Mouse (Mus musculus): ENCODE data around the gene Ifnlr1. TPM values are rescaled to one million over a fixed set of nuclear protein-coding genes. Genes with fewer than 3 reads are reported as not detected.
A peak's percentile ranks its signal among the peaks of the same experiment; 100 is the strongest.

Gene Ifnlr1
- polyA plus RNA-seq, 1 experiment from 2014 or later = 0.65 TPM

GRCm38 (mm10) chr4:135664656-135665055 is 21.4 kb upstream of the Ifnlr1 start:
- no peak for ATAC-seq (ENCODE audit: low FRiP score)
- no peak overlapping the region for H3K4me2 ChIP-seq (replicated peaks)
- H3K4me3 ChIP-seq = no peak overlapping the region
- H3K4me1 ChIP-seq = no peaks in the 10 kb centered on the region
- H3K27me3 ChIP-seq = 0 out of 2 replicates have a peak, but pooled peaks cover 6% of the 10 kb centered on the region
- no peak overlapping the region for H3K9ac ChIP-seq
- no peak overlapping the region for H3K27ac ChIP-seq
- H3K36me3 ChIP-seq = no peaks in the 10 kb centered on the region
- no peaks in the 10 kb centered on the region for H3K9me3 ChIP-seq (replicated peaks)
- 88% methylated on average over 6 of the region's 6 CpGs for WGBS

GRCm38 (mm10) chr4:135666192-135666975 is 19.7 kb upstream of the Ifnlr1 start:
- Histone ChIP-seq H3K9ac (no peak overlapping the region), H3K4me1 (no peaks in the 10 kb centered on the region), H3K9me3 (replicated peaks) (no peaks in the 10 kb centered on the region), H3K27me3 (0 out of 2 replicates have a peak, but pooled peaks cover 6% of the 10 kb centered on the region), H3K27ac (no peak overlapping the region), H3K4me2 (replicated peaks) (no peak overlapping the region), H3K36me3 (no peaks in the 10 kb centered on the region), H3K4me3 (no peak overlapping the region)
- no peak for ATAC-seq (ENCODE audit: low FRiP score)
- 61% methylated on average over 17 of the region's 17 CpGs for WGBS

- Histone ChIP-seq H3K4me3 (no peak overlapping the region), H3K4me1 (no peaks in the 10 kb centered on the region), H3K36me3 (no peaks in the 10 kb centered on the region), H3K9me3 (replicated peaks) (no peaks in the 10 kb centered on the region), H3K27me3 (0 out of 2 replicates have a peak, but pooled peaks cover 6% of the 10 kb centered on the region), H3K4me2 (replicated peaks) (peak overlapping the region; percentile 30; the same call in 1 of the 2 replicates), H3K27ac (no peak overlapping the region), H3K9ac (no peak overlapping the region)
- no peak for ATAC-seq (ENCODE audit: low FRiP score)
- 16% methylated on average over 16 of the region's 16 CpGs for WGBS
Observed at GRCm38 (mm10) chr4:135667266-135667844, 18.7 kb upstream of the Ifnlr1 start.

GRCm38 (mm10) chr4:135673507-135673906 is 12.6 kb upstream of the Ifnlr1 start:
- Histone ChIP-seq H3K4me3 (no peak overlapping the region), H3K9ac (no peak overlapping the region), H3K27me3 (no peaks in the 10 kb centered on the region), H3K9me3 (replicated peaks) (no peaks in the 10 kb centered on the region), H3K36me3 (no peaks in the 10 kb centered on the region), H3K4me1 (peaks cover 7% of the 10 kb centered on the region), H3K27ac (no peak overlapping the region), H3K4me2 (replicated peaks) (no peak overlapping the region)
- 80% methylated on average over 3 of the region's 3 CpGs for WGBS
- ATAC-seq (ENCODE audit: low FRiP score) = no peak

- no peaks in the 10 kb centered on the region for H3K9me3 ChIP-seq (replicated peaks)
- no peak overlapping the region for H3K4me3 ChIP-seq
- WGBS = 65% methylated on average over 9 of the region's 9 CpGs
- no peak overlapping the region for H3K4me2 ChIP-seq (replicated peaks)
- no peak overlapping the region for H3K9ac ChIP-seq
- H3K4me1 ChIP-seq = peaks cover 7% of the 10 kb centered on the region
- no peaks in the 10 kb centered on the region for H3K27me3 ChIP-seq
- H3K27ac ChIP-seq = no peak overlapping the region
- H3K36me3 ChIP-seq = no peaks in the 10 kb centered on the region
- no peak for ATAC-seq (ENCODE audit: low FRiP score)
Observed at GRCm38 (mm10) chr4:135674993-135675392, 11.1 kb upstream of the Ifnlr1 start.

GRCm38 (mm10) chr4:135676476-135676875 is 9.6 kb upstream of the Ifnlr1 start:
- Histone ChIP-seq H3K4me2 (replicated peaks) (no peak overlapping the region), H3K27ac (no peak overlapping the region), H3K4me1 (peaks cover 7% of the 10 kb centered on the region), H3K9me3 (replicated peaks) (no peaks in the 10 kb centered on the region), H3K9ac (no peak overlapping the region), H3K27me3 (no peaks in the 10 kb centered on the region), H3K4me3 (no peak overlapping the region), H3K36me3 (no peaks in the 10 kb centered on the region)
- WGBS = 88% methylated on average over 5 of the region's 5 CpGs
- no peak for ATAC-seq (ENCODE audit: low FRiP score)

- no peaks in the 10 kb centered on the region for H3K9me3 ChIP-seq (replicated peaks)
- no peak overlapping the region for H3K27ac ChIP-seq
- no peak overlapping the region for H3K9ac ChIP-seq
- WGBS = 77% methylated on average over 4 of the region's 4 CpGs
- H3K4me3 ChIP-seq = no peak overlapping the region
- no peak for ATAC-seq (ENCODE audit: low FRiP score)
- H3K4me1 ChIP-seq = peaks cover 7% of the 10 kb centered on the region
- H3K27me3 ChIP-seq = peaks cover 5% of the 10 kb centered on the region
- H3K4me2 ChIP-seq (replicated peaks) = no peak overlapping the region
- H3K36me3 ChIP-seq = no peaks in the 10 kb centered on the region
Observed at GRCm38 (mm10) chr4:135679316-135679715, 6.8 kb upstream of the Ifnlr1 start.

GRCm38 (mm10) chr4:135681789-135682188 is 4.3 kb upstream of the Ifnlr1 start:
- WGBS = 77% methylated on average over 5 of the region's 5 CpGs

GRCm38 (mm10) chr4:135683553-135683952 is 2.5 kb upstream of the Ifnlr1 start:
- 20% methylated on average over 4 of the region's 4 CpGs for WGBS
- no peaks in the 10 kb centered on the region for H3K9me3 ChIP-seq (replicated peaks)
- H3K4me1 ChIP-seq = peaks cover 16% of the 10 kb centered on the region
- peaks cover 45% of the 10 kb centered on the region for H3K27me3 ChIP-seq
- ATAC-seq (ENCODE audit: low FRiP score) = no peak
- no peaks in the 10 kb centered on the region for H3K36me3 ChIP-seq
- no peak overlapping the region for H3K4me3 ChIP-seq
- no peak overlapping the region for H3K4me2 ChIP-seq (replicated peaks)
- no peak overlapping the region for H3K9ac ChIP-seq
- H3K27ac ChIP-seq = no peak overlapping the region

More at GRCm38 (mm10) chr4:135681789-135682188, 4.3 kb upstream of the Ifnlr1 start:
- H3K27me3 ChIP-seq = peaks cover 27% of the 10 kb centered on the region
- H3K27ac ChIP-seq = no peak overlapping the region
- no peaks in the 10 kb centered on the region for H3K36me3 ChIP-seq
- peaks cover 12% of the 10 kb centered on the region for H3K4me1 ChIP-seq
- H3K9ac ChIP-seq = no peak overlapping the region
- H3K4me3 ChIP-seq = no peak overlapping the region
- no peak overlapping the region for H3K4me2 ChIP-seq (replicated peaks)
- no peak for ATAC-seq (ENCODE audit: low FRiP score)
- no peaks in the 10 kb centered on the region for H3K9me3 ChIP-seq (replicated peaks)

- Histone ChIP-seq H3K9ac (no peak overlapping the region), H3K27me3 (peaks cover 56% of the 10 kb centered on the region), H3K4me1 (peaks cover 16% of the 10 kb centered on the region), H3K27ac (no peak overlapping the region), H3K9me3 (replicated peaks) (no peaks in the 10 kb centered on the region), H3K4me2 (replicated peaks) (no peak overlapping the region), H3K36me3 (no peaks in the 10 kb centered on the region), H3K4me3 (no peak overlapping the region)
- WGBS = 35% methylated on average over 3 of the region's 3 CpGs
- no peak for ATAC-seq (ENCODE audit: low FRiP score)
Observed at GRCm38 (mm10) chr4:135684731-135685130, 1.4 kb upstream of the Ifnlr1 start.

- H3K4me2 ChIP-seq (replicated peaks) = peak overlapping the region; percentile 97
- H3K27ac ChIP-seq = no peak overlapping the region
- H3K4me3 ChIP-seq = peak overlapping the region; percentile 51
- under 1% methylated on average over 21 of the region's 21 CpGs for WGBS
- H3K9me3 ChIP-seq (replicated peaks) = no peaks in the 10 kb centered on the region
- H3K4me1 ChIP-seq = peaks cover 16% of the 10 kb centered on the region
- H3K27me3 ChIP-seq = peaks cover 58% of the 10 kb centered on the region
- no peak for ATAC-seq (ENCODE audit: low FRiP score)
- H3K36me3 ChIP-seq = no peaks in the 10 kb centered on the region
- H3K9ac ChIP-seq = peak overlapping the region; percentile 66
Observed at GRCm38 (mm10) chr4:135686568-135686953, 474 bp downstream of the Ifnlr1 start.

- H3K27me3 ChIP-seq = peaks cover 51% of the 10 kb centered on the region
- no peak overlapping the region for H3K4me2 ChIP-seq (replicated peaks)
- peaks cover 16% of the 10 kb centered on the region for H3K4me1 ChIP-seq
- H3K4me3 ChIP-seq = no peak overlapping the region
- WGBS = 93% methylated on average over 7 of the region's 7 CpGs
- H3K9ac ChIP-seq = no peak overlapping the region
- no peaks in the 10 kb centered on the region for H3K36me3 ChIP-seq
- H3K9me3 ChIP-seq (replicated peaks) = no peaks in the 10 kb centered on the region
- H3K27ac ChIP-seq = no peak overlapping the region
- no peak for ATAC-seq (ENCODE audit: low FRiP score)
Observed at GRCm38 (mm10) chr4:135689797-135690196, 3.7 kb downstream of the Ifnlr1 start.

- peaks cover 47% of the 10 kb centered on the region for H3K27me3 ChIP-seq
- no peaks in the 10 kb centered on the region for H3K36me3 ChIP-seq
- peaks cover 16% of the 10 kb centered on the region for H3K4me1 ChIP-seq
- no peaks in the 10 kb centered on the region for H3K9me3 ChIP-seq (replicated peaks)
- no peak overlapping the region for H3K9ac ChIP-seq
- no peak for ATAC-seq (ENCODE audit: low FRiP score)
- H3K4me3 ChIP-seq = no peak overlapping the region
- H3K27ac ChIP-seq = no peak overlapping the region
- no peak overlapping the region for H3K4me2 ChIP-seq (replicated peaks)
- WGBS = 80% methylated on average over 11 of the region's 11 CpGs
Observed at GRCm38 (mm10) chr4:135690241-135690640, 4.2 kb downstream of the Ifnlr1 start.
